Mouse (Mus musculus) left cerebral cortex, adult 11 months (tissue): ENCODE measurements around the gene Lamc2.
"Not testable (repeated sequence)": the region's sequence is repeated elsewhere in the genome, so short reads cannot be mapped to it uniquely, and the experiment has no call there.

Experiments used
- DNase-seq: peaks from one replicate; pipeline ENCODE4 v3.0.0; 2022; ENCODE audit warnings: low spot score

Lamc2 gene

DNA sequence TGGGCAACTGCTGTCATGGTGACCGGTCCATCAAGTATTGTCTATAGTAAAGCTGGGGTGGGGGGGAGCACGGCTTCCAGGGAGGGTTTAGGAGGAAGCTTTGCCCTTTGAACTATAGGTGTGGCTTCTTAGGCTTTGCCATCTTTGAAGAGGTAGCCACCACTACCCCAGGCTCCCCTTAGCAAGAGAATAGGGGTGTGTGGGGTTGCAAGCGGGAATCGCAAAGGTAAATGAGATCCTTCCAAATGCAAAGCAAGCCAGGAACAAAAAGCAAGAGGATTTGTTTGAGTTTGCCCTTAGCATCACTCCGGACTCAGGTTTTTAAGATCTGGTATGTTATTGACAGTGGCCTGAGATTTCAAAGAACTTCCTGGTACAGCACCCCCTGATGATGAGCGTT, 90.9 kb downstream of the Lamc2 start:
- DNase-seq, result no peak

DNA sequence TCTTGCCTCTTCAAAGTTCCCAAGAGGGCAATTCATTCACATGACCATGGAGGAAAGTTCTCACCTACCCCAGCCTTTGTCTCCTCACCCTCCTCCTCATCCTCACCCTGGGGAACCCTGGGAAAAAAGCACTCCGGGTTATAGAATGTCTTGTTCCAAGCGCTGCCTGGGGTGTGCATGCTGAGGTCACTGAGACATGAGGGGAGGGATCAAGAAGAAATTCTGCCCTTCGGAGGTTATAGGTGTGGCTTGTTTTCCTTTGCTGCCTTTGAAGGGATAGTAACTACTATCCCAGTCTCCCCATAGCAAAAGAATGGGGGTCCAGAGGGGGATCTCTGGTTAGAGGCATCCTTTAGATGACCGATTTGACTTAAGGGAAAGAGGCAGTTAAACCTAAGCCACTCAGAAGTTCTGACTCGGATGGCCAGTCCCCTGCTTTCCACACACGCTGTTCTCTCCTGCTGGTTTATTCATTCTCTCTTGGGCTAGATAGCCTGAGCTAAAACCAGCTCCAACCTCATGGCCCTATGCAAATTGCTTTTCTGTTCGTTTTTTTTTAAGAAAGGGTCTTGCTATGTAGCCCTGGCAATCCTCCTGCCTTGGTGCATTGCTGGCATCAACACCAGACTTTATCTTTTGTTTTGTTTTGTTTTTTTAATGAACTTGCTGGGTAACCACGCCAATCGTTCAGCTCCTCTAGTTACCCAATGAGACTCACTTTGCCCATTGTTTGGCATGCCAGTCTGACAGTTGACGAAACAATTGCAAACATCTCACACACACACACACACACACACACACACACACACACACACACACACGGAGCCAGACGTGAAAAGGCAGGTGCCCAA, 91.8 kb downstream of the Lamc2 start:
- no peak for DNase-seq

GRCm38 (mm10) chr1:153093581-153093980, 92.7 kb downstream of the Lamc2 start:
- DNase-seq, result no peak

GRCm38 (mm10) chr1:153093172-153093571, 93.1 kb downstream of the Lamc2 start:
- DNase-seq, result no peak

GRCm38 (mm10) chr1:153092237-153092975, 93.8 kb downstream of the Lamc2 start:
- peak; percentile 59 for DNase-seq

DNA sequence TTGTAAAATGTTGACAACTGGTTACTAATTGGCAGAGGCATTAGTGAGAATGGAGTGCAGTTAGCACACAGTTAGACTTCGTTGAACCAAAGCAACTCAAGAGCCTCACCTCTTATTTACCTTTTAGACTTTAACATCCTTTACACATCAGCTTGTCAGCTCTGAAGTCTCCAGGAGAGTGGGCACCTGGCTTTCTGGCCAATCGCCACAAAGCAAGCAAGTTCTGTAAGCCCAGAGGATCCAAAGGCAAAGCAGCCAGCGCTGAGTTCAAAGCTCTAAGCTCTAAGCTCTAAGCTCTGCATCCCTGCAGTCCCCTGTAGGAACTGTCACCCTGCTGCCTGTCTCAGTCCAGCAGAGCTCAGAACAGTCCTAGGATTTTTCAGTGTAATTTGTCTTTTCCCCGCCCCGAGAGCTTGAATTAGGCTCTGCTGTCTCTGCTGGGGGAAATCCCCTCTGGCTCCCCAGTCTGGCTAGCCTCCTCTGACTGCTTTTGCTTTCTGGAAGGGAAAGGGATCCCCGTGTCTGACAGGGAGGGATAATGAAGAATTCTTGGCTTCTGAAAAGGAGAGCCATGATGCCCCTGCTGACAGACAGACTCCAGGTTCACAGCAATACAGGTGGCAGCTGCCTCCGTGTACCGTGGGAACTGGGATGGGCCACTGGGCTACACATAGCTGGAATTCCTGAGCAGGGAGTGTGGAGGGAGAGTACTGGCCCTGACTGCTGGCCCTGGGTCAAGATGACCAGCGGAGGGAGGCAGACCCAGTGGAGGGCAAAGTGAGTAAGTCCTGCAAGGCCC, 94.6 kb downstream of the Lamc2 start:
- DNase-seq, result no peak

GRCm38 (mm10) chr1:153090807-153091206, 95.4 kb downstream of the Lamc2 start:
- DNase-seq, result no peak

DNA sequence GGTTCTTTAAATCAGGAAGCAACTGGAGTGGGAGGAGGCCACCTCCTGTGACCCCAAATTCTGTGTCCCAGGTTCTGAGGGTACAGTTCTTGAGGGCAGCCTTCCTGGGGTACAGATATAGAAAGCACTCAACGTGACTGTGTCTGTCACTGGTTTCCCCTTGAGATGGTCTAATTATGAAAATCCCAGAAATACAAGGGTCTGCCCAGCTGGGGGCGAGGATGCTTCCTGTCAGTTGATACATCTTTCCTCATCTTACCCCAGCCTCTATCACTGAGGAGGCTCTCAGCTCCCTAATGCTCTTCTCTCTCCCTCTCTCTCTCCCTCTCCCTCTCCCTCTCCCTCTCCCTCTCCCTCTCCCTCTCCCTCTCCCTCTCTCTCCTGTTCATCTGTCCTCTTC, 96.2 kb downstream of the Lamc2 start:
- no peak for DNase-seq

DNA sequence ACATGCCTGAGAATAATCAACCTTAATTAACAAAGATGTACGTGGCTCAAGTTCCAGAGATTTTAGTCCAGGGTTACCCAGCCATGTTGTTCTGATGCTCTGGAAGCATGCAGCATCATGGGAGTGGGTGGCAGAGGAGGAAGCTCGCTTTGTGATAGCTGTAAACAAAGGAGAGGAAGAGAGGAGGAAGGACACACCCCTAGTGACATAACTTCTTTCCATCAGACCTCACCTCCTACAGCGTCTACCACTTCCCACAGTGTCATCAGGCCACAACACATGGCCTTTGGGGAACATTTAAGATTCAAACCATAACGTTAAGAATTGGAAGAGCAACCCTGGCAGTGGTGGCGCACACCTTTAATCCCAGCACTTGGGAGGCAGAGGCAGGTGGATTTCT, 98.5 kb downstream of the Lamc2 start:
- DNase-seq, result no peak

GRCm38 (mm10) chr1:153085198-153085597, 101.0 kb downstream of the Lamc2 start:
- no peak for DNase-seq

- DNase-seq, result no peak
Observed at GRCm38 (mm10) chr1:153084191-153084590, 102.1 kb downstream of the Lamc2 start.

GRCm38 (mm10) chr1:153083233-153083632, 103.0 kb downstream of the Lamc2 start:
- not testable (repeated sequence) for DNase-seq

GRCm38 (mm10) chr1:153075955-153076354, 110.3 kb downstream of the Lamc2 start:
- DNase-seq, result no peak

DNA sequence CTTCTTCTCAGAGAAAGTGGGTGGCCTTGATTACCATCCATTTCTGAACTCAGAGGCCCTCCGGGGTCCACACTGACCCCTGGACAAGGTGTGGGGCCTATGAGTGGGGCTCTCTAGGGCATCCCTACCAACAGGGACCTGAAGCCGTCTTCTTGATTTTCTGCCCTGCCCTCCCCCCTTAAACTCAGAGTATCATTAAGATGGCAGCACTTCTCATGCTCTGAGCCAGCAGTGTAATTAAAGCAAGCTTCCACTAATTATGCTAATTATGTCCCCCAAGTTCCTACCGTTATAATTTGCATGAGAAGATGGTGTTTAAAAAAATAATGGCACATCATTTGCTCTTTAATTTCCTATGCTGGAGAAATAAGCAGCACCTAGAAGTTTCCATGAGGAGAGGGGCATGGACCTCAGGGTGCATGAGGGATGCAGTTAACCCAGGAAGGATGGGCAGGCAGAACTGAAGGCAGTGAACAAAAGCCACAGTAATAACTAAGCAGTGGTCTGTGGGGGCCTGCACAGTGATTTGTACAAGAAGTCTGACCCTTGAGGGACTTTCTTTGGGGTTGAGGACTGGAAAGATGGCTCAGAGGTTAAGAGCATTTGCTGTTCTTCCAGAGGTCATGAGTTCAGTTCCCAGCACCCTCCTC, 111.0 kb downstream of the Lamc2 start:
- no peak for DNase-seq

DNA sequence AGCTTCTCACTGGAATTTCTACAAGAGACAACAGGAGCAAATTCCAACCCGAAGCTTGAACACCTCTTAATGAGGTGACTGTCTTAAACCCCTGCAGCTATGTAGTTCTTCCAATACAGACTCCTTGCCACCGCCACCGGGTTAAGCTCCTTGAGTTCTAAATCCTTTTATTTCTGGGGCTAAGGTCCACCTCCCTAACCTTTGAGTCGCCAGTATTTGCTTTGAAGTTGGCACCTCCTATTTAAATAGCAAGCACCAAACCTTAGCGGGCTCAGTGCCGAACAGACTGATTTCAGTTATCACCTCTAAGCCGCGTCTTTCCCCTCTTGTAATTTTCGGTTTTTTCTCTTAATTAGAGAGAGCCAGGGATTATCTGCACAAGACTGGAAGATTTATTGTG, 112.8 kb downstream of the Lamc2 start:
- DNase-seq, result no peak
